Mouse (Mus musculus): Measurements from ENCODE around the gene Pax2.

DNA sequence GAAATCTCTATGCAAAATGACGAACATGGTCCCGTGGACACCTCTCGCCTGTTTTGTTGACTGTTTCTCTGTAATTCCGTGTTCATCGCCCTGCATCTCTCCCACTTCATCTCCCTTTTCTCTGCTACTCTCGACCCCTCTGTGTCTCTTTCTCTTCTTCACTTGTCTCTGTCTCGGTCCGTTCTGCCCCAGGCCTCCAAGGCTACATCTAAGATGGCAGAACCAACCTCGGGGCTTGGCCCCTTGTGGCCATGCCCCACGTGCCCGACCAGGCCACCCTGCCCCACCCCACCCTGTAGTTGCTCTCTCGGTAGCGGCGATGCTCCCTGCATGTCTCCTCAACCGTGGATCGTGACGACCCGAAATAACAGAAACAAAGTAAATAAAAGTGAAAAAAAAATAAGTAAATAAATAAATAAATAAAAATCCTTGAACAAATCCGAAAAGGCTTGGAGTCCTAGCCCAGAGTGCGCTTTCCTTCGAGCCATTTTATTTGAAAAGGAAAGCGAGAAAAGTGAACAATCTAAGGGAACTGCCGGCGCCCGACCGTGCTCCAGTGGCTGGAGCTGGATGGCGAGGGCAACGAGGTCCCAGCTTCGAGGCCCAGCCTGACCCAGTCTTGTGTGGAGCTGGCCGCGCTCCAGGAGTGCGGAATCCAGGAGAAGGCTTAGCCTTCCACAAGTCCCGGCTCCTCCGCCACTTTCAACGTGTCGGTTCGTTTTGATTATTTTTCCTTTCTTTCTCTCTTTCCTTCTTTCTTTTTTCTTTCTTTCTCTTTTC, 81.8 kb downstream of the Pax2 start:
- TF ChIP-seq POLR2A (IDR thresholded peaks at IDR 0.05; ENCODE audit: borderline replicate concordance, extremely low read depth, insufficient read depth, insufficient read length, poor library complexity, severe bottlenecking): no peak
- TF ChIP-seq CTCF (IDR thresholded peaks at IDR 0.05; ENCODE audit: borderline replicate concordance, extremely low read depth, insufficient read depth, insufficient read length): no peak
